In the genomic region with DNA sequence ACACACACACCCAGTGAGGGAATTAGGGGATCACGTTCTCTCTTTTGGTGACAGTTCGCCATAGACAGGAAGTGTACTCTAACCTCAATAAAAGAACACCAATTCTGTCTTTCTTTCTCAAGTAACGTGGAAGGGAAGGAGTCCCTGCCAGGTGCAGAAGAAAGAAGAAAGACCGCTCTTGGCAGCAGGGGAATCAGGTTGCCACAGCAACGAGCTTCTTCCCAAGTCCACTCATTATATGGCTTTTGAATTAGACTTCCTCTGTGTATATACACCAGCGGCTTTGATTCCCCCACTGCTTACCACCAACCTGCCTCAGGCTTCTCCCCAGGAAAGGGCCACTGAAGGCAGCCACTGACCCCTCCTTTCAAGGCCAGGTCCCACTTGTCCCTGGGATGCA, we compare ENCODE assay signal across 19 mouse cellular contexts. TPM values are rescaled to one million over a fixed set of nuclear protein-coding genes. Genes with fewer than 3 reads are reported as not detected.
DNase-seq lines count a peak whose midpoint lies in the region; ATAC-seq lines count a peak whose summit lies in the region.
"Had no signal": no experiment of that assay in that cellular context is flagged by ENCODE, and none has a peak within 500 bp of the region (broad histone marks: within the 10 kb centered on the region; RNA-seq: fewer than 3 reads in every experiment).

No protein-coding gene starts in this region.

- no peaks in the 10 kb centered on the region for H3K27me3 ChIP-seq in forebrain, embryonic 16.5 days (replicated peaks; ENCODE audit: control insufficient read depth, insufficient read depth, low read length)
- H3K27me3 ChIP-seq in forebrain, embryonic 11.5 days (ENCODE audit: control insufficient read depth, insufficient read depth, low read length) = no peaks in the 10 kb centered on the region
- no peaks in the 10 kb centered on the region for H3K27me3 ChIP-seq in intestine, embryonic 14.5 days (replicated peaks; ENCODE audit: control insufficient read depth, insufficient read depth, low read length)
- H3K27me3 ChIP-seq: heart, embryonic 15.5 days; limb, embryonic 15.5 days; neural tube, embryonic 13.5 days had no signal

- peaks cover 7% of the 10 kb centered on the region; the same call in 1 of the 2 replicates for H3K4me1 ChIP-seq in forebrain, embryonic 16.5 days (replicated peaks; ENCODE audit: control insufficient read depth, insufficient read depth, low read length)
- 0 out of 2 replicates have a peak, but pooled peaks cover 3% of the 10 kb centered on the region for H3K4me1 ChIP-seq in forebrain, embryonic 11.5 days (replicated peaks; ENCODE audit: control insufficient read depth, insufficient read depth, low read length)
- no peaks in the 10 kb centered on the region for H3K4me1 ChIP-seq in intestine, embryonic 14.5 days (replicated peaks; ENCODE audit: control insufficient read depth, insufficient read depth, low read length)
- H3K4me1 ChIP-seq: heart, embryonic 15.5 days; limb, embryonic 15.5 days; neural tube, embryonic 13.5 days had no signal

- WGBS in forebrain, embryonic 16.5 days = 18% methylated on average over 6 of the region's 6 CpGs
- 43% methylated on average over 6 of the region's 6 CpGs for WGBS in forebrain, embryonic 11.5 days
- 42% methylated on average over 6 of the region's 6 CpGs for WGBS in intestine, embryonic 14.5 days

- ATAC-seq in forebrain, embryonic 16.5 days = no peak; the same call in 1 of the 2 replicates
- ATAC-seq in forebrain, embryonic 11.5 days (replicated peaks; ENCODE audit: low FRiP score) = no peak
- ATAC-seq in intestine, embryonic 14.5 days (replicated peaks; ENCODE audit: low FRiP score, low TSS enrichment, low read depth) = 0 out of 2 replicates have a peak, but pooled peaks have one; percentile 23

- H3K9me3 ChIP-seq in forebrain, embryonic 16.5 days (ENCODE audit: control insufficient read depth, low read length) = peaks cover 2% of the 10 kb centered on the region; the same call in 1 of the 2 replicates
- H3K9me3 ChIP-seq in forebrain, embryonic 11.5 days (ENCODE audit: control insufficient read depth, low read length) = no peaks in the 10 kb centered on the region; the same call in 1 of the 2 replicates
- H3K9me3 ChIP-seq in intestine, embryonic 14.5 days (ENCODE audit: control insufficient read depth, low read length) = 0 out of 2 replicates have a peak, but pooled peaks cover 5% of the 10 kb centered on the region
- H3K9me3 ChIP-seq: heart, embryonic 15.5 days; limb, embryonic 15.5 days had no signal

- no peak for DNase-seq in forebrain, embryonic 11.5 days (ENCODE audit: low spot score)
- DNase-seq in right cerebral cortex, postnatal 4 days = peak; percentile 18
- no peak for DNase-seq in right cerebral cortex, adult 18-20 months
- no peak for DNase-seq in intestine, embryonic 14.5 days (ENCODE audit: low spot score)
- peak; percentile 21 for DNase-seq in naive thymus-derived CD4-positive, alpha-beta T cell, adult 2 months (ENCODE audit: low read depth)
- no peak for DNase-seq in heart, adult 8-10 months (ENCODE audit: low spot score)
- no peak for DNase-seq in frontal cortex, postnatal 14 days (ENCODE audit: low spot score in 2 of 2)
- DNase-seq: adrenal gland, postnatal 10 days; cerebellum, postnatal 10 days; embryo, embryonic 11 days; heart, adult 11 months; kidney, adult 11 months; kidney, postnatal 10 days; lung, adult 18-20 months; lung, postnatal 36 days had no signal

- H3K36me3 ChIP-seq in forebrain, embryonic 16.5 days (ENCODE audit: control insufficient read depth, insufficient read depth) = no peaks in the 10 kb centered on the region
- no peaks in the 10 kb centered on the region for H3K36me3 ChIP-seq in forebrain, embryonic 11.5 days (ENCODE audit: control insufficient read depth, insufficient read depth, low read length)
- no peaks in the 10 kb centered on the region for H3K36me3 ChIP-seq in intestine, embryonic 14.5 days (ENCODE audit: control insufficient read depth, insufficient read depth, low read length)
- H3K36me3 ChIP-seq: heart, embryonic 15.5 days; limb, embryonic 15.5 days; neural tube, embryonic 13.5 days had no signal

- H3K9ac ChIP-seq in forebrain, embryonic 16.5 days (replicated peaks; ENCODE audit: low read depth, low read length) = no peak overlapping the region
- no peak overlapping the region for H3K9ac ChIP-seq in forebrain, embryonic 11.5 days (ENCODE audit: low read length)
- no peak overlapping the region for H3K9ac ChIP-seq in intestine, embryonic 14.5 days (ENCODE audit: low read length)
- H3K9ac ChIP-seq: heart, embryonic 15.5 days; limb, embryonic 15.5 days; neural tube, embryonic 13.5 days had no signal

- no peak overlapping the region for H3K4me3 ChIP-seq in forebrain, embryonic 16.5 days (replicated peaks; ENCODE audit: low read length)
- no peak overlapping the region for H3K4me3 ChIP-seq in forebrain, embryonic 11.5 days (ENCODE audit: low read depth, low read length)
- H3K4me3 ChIP-seq in intestine, embryonic 14.5 days (ENCODE audit: low read depth, low read length) = no peak overlapping the region
- H3K4me3 ChIP-seq: heart, embryonic 15.5 days; limb, embryonic 15.5 days; neural tube, embryonic 13.5 days had no signal

- no peak overlapping the region for H3K4me2 ChIP-seq in forebrain, embryonic 16.5 days (ENCODE audit: low read length)
- H3K4me2 ChIP-seq in forebrain, embryonic 11.5 days (ENCODE audit: low read depth, low read length, severe bottlenecking) = no peak overlapping the region
- no peak overlapping the region for H3K4me2 ChIP-seq in intestine, embryonic 14.5 days (ENCODE audit: low read length)
- H3K4me2 ChIP-seq: heart, embryonic 15.5 days; limb, embryonic 15.5 days; neural tube, embryonic 13.5 days had no signal

- peak overlapping the region; percentile 5; the same call in 1 of the 2 replicates for H3K27ac ChIP-seq in forebrain, embryonic 16.5 days (ENCODE audit: low read length)
- H3K27ac ChIP-seq in forebrain, embryonic 11.5 days (ENCODE audit: low read depth, low read length) = no peak overlapping the region
- H3K27ac ChIP-seq in intestine, embryonic 14.5 days (ENCODE audit: low read depth) = no peak overlapping the region
- H3K27ac ChIP-seq: heart, embryonic 15.5 days; limb, embryonic 15.5 days; neural tube, embryonic 13.5 days had no signal

RNA-seq across cellular contexts. Expression of a gene that starts 19.8 kb away (rescaled TPM):
- polyA plus RNA-seq in forebrain, embryonic 16.5 days (2015; fragmentation: Nextera tagmentation; extraction: Ambion mirVana) = 1.2 and 2.3 TPM in 2 replicates
- 0.49 TPM in 1 of 2 replicates, not detected in the other for polyA plus RNA-seq in forebrain, embryonic 11.5 days (2014; fragmentation: Nextera tagmentation; extraction: Ambion mirVana)
- 1.0 and 1.2 TPM in 2 replicates for polyA plus RNA-seq in intestine, embryonic 14.5 days (2014; fragmentation: Nextera tagmentation; extraction: Ambion mirVana)
- not detected for total RNA-seq in heart, adult 8-10 months (2022)

Comparison
In these comparisons a context has a peak if more than half of its experiments do, and no peak if none do; other contexts are left out.
1. DNase-seq: peak in right cerebral cortex, postnatal 4 days (single experiment) and naive thymus-derived CD4-positive, alpha-beta T cell, adult 2 months (single experiment); none in forebrain, embryonic 11.5 days (single experiment), right cerebral cortex, adult 18-20 months (single experiment), intestine, embryonic 14.5 days (single experiment), heart, adult 8-10 months (single experiment) and frontal cortex, postnatal 14 days (0 of 2).